Mouse (Mus musculus) liver, adult 2 months (tissue): ENCODE results near the gene 4930404H24Rik. TPM values are rescaled to one million over a fixed set of nuclear protein-coding genes. Genes with fewer than 3 reads are reported as not detected.
A peak's percentile ranks its signal among the peaks of the same experiment; 100 is the strongest.

Source experiments
- DNase-seq: peaks from one replicate; pipeline ENCODE4 v3.0.0-alpha.2; 2011; ENCODE audit warnings: low read depth, low spot score; ENCODE audit errors: extremely low read depth
- H3K27ac ChIP-seq: fragments of 200-500 bp; replicated peaks from 2 replicates; pipeline ENCODE4 v1.5.1; 2012; ENCODE audit warnings: low read depth, mild to moderate bottlenecking, control low read depth, inconsistent platforms, low read length; ENCODE audit not compliant: insufficient read depth
- H3K27me3 ChIP-seq: fragments of 200-500 bp; 2 replicates; pipeline ENCODE4 v1.6.1; 2012; ENCODE audit warnings: mild to moderate bottlenecking, moderate library complexity, low read length, inconsistent platforms; ENCODE audit not compliant: control insufficient read depth, insufficient read depth
- H3K36me3 ChIP-seq: fragments of 200-500 bp; 2 replicates; pipeline ENCODE4 v1.6.1; 2012; ENCODE audit warnings: low read length, inconsistent platforms; ENCODE audit not compliant: control insufficient read depth, insufficient read depth
- H3K4me1 ChIP-seq: fragments of 200-500 bp; 2 replicates; pipeline ENCODE4 v1.6.1; 2011; ENCODE audit warnings: low read length; ENCODE audit not compliant: control insufficient read depth, insufficient read depth
- H3K4me3 ChIP-seq: fragments of 200-500 bp; 2 replicates; pipeline ENCODE4 v1.5.1; 2011; ENCODE audit warnings: low read depth, mild to moderate bottlenecking, control low read depth, low read length, moderate library complexity; ENCODE audit not compliant: insufficient read depth
- H3K79me2 ChIP-seq: fragments of 200-500 bp; 2 replicates; pipeline ENCODE4 v1.6.1; 2012; ENCODE audit warnings: inconsistent platforms, mild to moderate bottlenecking, low read length, moderate library complexity; ENCODE audit not compliant: control insufficient read depth, insufficient read depth
- H3K9ac ChIP-seq: fragments of 200-500 bp; 2 replicates; pipeline ENCODE4 v1.6.1; 2012; ENCODE audit warnings: low read depth, mild to moderate bottlenecking, control low read depth, inconsistent platforms, low read length
- CTCF ChIP-seq: fragments of 200-500 bp; IDR thresholded peaks from 2 replicates; pipeline ENCODE4 v1.5.1; 2011; ENCODE audit warnings: low read depth, low read length, control low read depth
- POLR2A ChIP-seq: fragments of 200-500 bp; IDR thresholded peaks from 2 replicates; pipeline ENCODE4 v1.6.1; 2011; ENCODE audit warnings: low read length, control low read depth; ENCODE audit not compliant: insufficient read depth; ENCODE audit errors: extremely low read depth
- WGBS: fragments of 180-500 bp; shearing (Covaris S2); methylation state at CpG from one replicate; pipeline ENCODE4 v1.1.7; 2018; 5-methylcytosine and 5-hydroxymethylcytosine counted together
- polyA plus RNA-seq: library from polyadenylated mRNA; depleted of rRNA; stranded (reverse); fragments of >200 nt; gene quantifications from 2 replicates; pipeline ENCODE4 v1.2.3, GENCODE M21; 2012
- total RNA-seq: library from RNA; depleted of rRNA; stranded (reverse); fragments of >200 nt; gene quantifications from 2 replicates; pipeline ENCODE4 v1.2.3, GENCODE M21; 2014

4930404H24Rik gene
- total and polyA plus RNA-seq, 2 experiments: not detected

DNA sequence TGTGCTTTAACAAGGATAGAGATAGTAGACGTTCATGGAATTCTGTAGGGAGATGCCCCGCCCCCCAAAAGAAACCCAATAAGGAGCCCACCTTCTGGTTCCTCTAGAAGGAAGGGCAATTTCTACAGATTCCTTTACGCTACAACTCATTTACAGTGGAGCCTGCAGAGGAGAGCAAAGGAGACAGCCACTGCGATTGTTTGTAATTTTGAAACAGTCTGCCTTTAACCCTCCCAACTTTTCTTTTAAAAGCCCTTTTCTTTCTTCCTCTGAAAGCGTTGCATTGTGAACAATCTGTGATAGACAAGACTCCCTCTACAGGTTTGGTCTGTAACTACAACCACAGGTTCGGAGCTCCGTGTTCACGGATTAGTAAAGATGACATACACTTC is 46.6 kb upstream of the 4930404H24Rik start:
- peak; percentile 54 for DNase-seq

GRCm38 (mm10) chr2:153446476-153446875 is 46.1 kb upstream of the 4930404H24Rik start:
- 36% methylated on average over 4 of the region's 4 CpGs for WGBS
- H3K27ac ChIP-seq: no peak overlapping the region
- H3K9ac ChIP-seq: no peak overlapping the region
- no peak for DNase-seq
- no peaks in the 10 kb centered on the region for H3K36me3 ChIP-seq
- no peak overlapping the region for H3K4me3 ChIP-seq
- H3K27me3 ChIP-seq: no peaks in the 10 kb centered on the region
- 0 out of 2 replicates have a peak, but pooled peaks cover 3% of the 10 kb centered on the region for H3K79me2 ChIP-seq
- peaks cover 7% of the 10 kb centered on the region; the same call in 1 of the 2 replicates for H3K4me1 ChIP-seq
- TF ChIP-seq POLR2A (no peak), CTCF (no peak)

More for the DNA sequence above, 46.6 kb upstream of the 4930404H24Rik start:
- TF ChIP-seq CTCF (peak; percentile 41; the same call in 1 of the 2 replicates), POLR2A (no peak)
- H3K79me2 ChIP-seq: 0 out of 2 replicates have a peak, but pooled peaks cover 3% of the 10 kb centered on the region
- no peaks in the 10 kb centered on the region for H3K27me3 ChIP-seq
- H3K9ac ChIP-seq: no peak overlapping the region; the same call in 1 of the 2 replicates
- no peak overlapping the region for H3K4me3 ChIP-seq
- H3K4me1 ChIP-seq: peaks cover 7% of the 10 kb centered on the region; the same call in 1 of the 2 replicates
- no peak overlapping the region for H3K27ac ChIP-seq
- 1% methylated on average over 8 of the region's 8 CpGs for WGBS
- H3K36me3 ChIP-seq: no peaks in the 10 kb centered on the region

- Histone ChIP-seq H3K4me3 (no peak overlapping the region), H3K9ac (no peak overlapping the region), H3K36me3 (no peaks in the 10 kb centered on the region), H3K27me3 (no peaks in the 10 kb centered on the region), H3K4me1 (peaks cover 7% of the 10 kb centered on the region; the same call in 1 of the 2 replicates), H3K79me2 (0 out of 2 replicates have a peak, but pooled peaks cover 3% of the 10 kb centered on the region), H3K27ac (no peak overlapping the region)
- TF ChIP-seq CTCF: no peak
- TF ChIP-seq POLR2A: no peak
- DNase-seq: no peak
- WGBS: 84% methylated on average over 3 of the region's 3 CpGs
Observed at GRCm38 (mm10) chr2:153447719-153448118, 44.9 kb upstream of the 4930404H24Rik start.

GRCm38 (mm10) chr2:153448519-153448918 is 44.1 kb upstream of the 4930404H24Rik start:
- WGBS: 84% methylated on average over 6 of the region's 6 CpGs
- no peak for DNase-seq
- TF ChIP-seq CTCF (no peak), POLR2A (no peak)

GRCm38 (mm10) chr2:153453961-153454759 is 38.4 kb upstream of the 4930404H24Rik start:
- Histone ChIP-seq H3K27me3 (no peaks in the 10 kb centered on the region), H3K4me3 (no peak overlapping the region), H3K4me1 (no peaks in the 10 kb centered on the region), H3K27ac (no peak overlapping the region), H3K79me2 (no peaks in the 10 kb centered on the region), H3K9ac (no peak overlapping the region), H3K36me3 (no peaks in the 10 kb centered on the region)
- TF ChIP-seq POLR2A (no peak), CTCF (no peak)
- DNase-seq: no peak
- WGBS: 82% methylated on average over 12 of the region's 12 CpGs

More at GRCm38 (mm10) chr2:153448519-153448918, 44.1 kb upstream of the 4930404H24Rik start:
- Histone ChIP-seq H3K79me2 (0 out of 2 replicates have a peak, but pooled peaks cover 3% of the 10 kb centered on the region), H3K36me3 (no peaks in the 10 kb centered on the region), H3K9ac (no peak overlapping the region), H3K27me3 (no peaks in the 10 kb centered on the region), H3K4me1 (peaks cover 7% of the 10 kb centered on the region; the same call in 1 of the 2 replicates), H3K4me3 (no peak overlapping the region), H3K27ac (no peak overlapping the region)

- Histone ChIP-seq H3K27ac (no peak overlapping the region), H3K79me2 (no peaks in the 10 kb centered on the region), H3K27me3 (no peaks in the 10 kb centered on the region), H3K4me3 (no peak overlapping the region), H3K9ac (no peak overlapping the region), H3K4me1 (no peaks in the 10 kb centered on the region), H3K36me3 (no peaks in the 10 kb centered on the region)
- TF ChIP-seq CTCF (no peak), POLR2A (no peak)
- DNase-seq: no peak
- WGBS: 81% methylated on average over 9 of the region's 9 CpGs
Observed at GRCm38 (mm10) chr2:153454841-153455506, 37.6 kb upstream of the 4930404H24Rik start.
